ENCODE assay signal across 8 mouse cellular contexts in the genomic region with DNA sequence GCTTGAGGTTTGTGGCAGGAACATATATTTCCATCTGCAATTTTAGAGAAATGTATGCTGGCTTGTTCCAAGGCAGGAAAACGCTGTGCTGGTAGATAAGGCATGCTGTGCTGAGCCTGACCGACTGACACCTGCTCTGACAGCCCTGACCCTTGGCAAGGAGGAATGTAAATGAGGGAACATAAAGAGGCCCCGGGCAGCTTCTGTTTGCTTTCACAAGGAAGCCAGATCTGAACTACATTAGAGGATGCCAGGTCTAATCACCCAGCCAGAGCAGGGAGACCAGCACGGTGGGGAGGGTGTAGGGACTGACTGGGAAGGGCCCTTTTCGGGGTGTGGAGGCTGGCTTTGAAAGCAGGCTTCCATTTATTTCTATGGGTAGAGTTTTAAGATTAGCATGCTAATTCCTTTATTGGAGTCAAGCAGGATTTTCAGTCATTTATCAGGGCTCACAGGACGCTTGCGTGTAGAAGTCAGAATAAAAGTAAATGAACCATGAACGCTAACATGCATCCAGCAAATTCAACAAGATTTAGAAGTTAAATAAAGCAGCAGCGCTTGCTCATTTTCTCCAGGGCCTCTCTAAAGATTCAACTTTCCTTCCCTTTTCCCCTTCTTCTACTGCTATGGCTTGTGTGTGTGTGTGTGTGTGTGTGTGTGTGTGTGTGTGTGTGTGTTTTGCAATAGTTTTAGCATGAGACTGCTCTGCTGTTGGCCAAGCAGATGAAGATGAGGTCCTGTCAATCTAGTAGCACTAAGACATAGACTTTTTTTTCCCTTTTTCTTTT. TPM values are rescaled to one million over a fixed set of nuclear protein-coding genes. Genes with fewer than 3 reads are reported as not detected.
DNase-seq lines count a peak whose midpoint lies in the region; ATAC-seq and TF ChIP-seq lines count a peak whose summit lies in the region.

No protein-coding gene starts in this region.

- no peak for TF ChIP-seq EP300 in heart, postnatal 0 days (IDR thresholded peaks at IDR 0.05; ENCODE audit: low read depth)
- no peak for TF ChIP-seq EP300 in heart, adult 2 months (IDR thresholded peaks at IDR 0.05; ENCODE audit: insufficient read depth, low read depth, low read length)

- TF ChIP-seq POLR2A in heart, adult 2 months (IDR thresholded peaks at IDR 0.05; ENCODE audit: insufficient read depth, low read depth, low read length), result no peak

- no peaks in the 10 kb centered on the region for H3K79me2 ChIP-seq in heart, adult 2 months (replicated peaks; ENCODE audit: control insufficient read depth, insufficient read depth, low read length)

- 43% methylated on average over 9 of the region's 9 CpGs for WGBS in heart, postnatal 0 days
- 39% methylated on average over 9 of the region's 9 CpGs for WGBS in heart, adult 2 months
- 12% methylated on average over 9 of the region's 9 CpGs for WGBS in forebrain, embryonic 14.5 days
- 15% methylated on average over 9 of the region's 9 CpGs for WGBS in kidney, embryonic 15.5 days
- WGBS in neural tube, embryonic 12.5 days, result 9% methylated on average over 9 of the region's 9 CpGs

- no peak overlapping the region for H3K9ac ChIP-seq in heart, postnatal 0 days (replicated peaks; ENCODE audit: low read depth, low read length)
- no peak overlapping the region for H3K9ac ChIP-seq in heart, adult 2 months (ENCODE audit: low read depth, low read length)
- no peak overlapping the region for H3K9ac ChIP-seq in forebrain, embryonic 14.5 days (ENCODE audit: low read length)
- H3K9ac ChIP-seq in kidney, embryonic 15.5 days, result no peak overlapping the region
- no peak overlapping the region for H3K9ac ChIP-seq in neural tube, embryonic 12.5 days

- TF ChIP-seq CTCF in heart, postnatal 0 days (IDR thresholded peaks at IDR 0.05; ENCODE audit: low read depth), result no peak
- TF ChIP-seq CTCF in heart, adult 2 months (IDR thresholded peaks at IDR 0.05), result no peak

- no peaks in the 10 kb centered on the region for H3K36me3 ChIP-seq in heart, postnatal 0 days (replicated peaks; ENCODE audit: control insufficient read depth, insufficient read depth, low read length)
- H3K36me3 ChIP-seq in heart, adult 2 months (ENCODE audit: control insufficient read depth, insufficient read depth, low read length), result no peaks in the 10 kb centered on the region
- H3K36me3 ChIP-seq in forebrain, embryonic 14.5 days (ENCODE audit: control insufficient read depth, insufficient read depth, low read length), result no peaks in the 10 kb centered on the region
- H3K36me3 ChIP-seq in kidney, embryonic 15.5 days, result no peaks in the 10 kb centered on the region
- H3K36me3 ChIP-seq in neural tube, embryonic 12.5 days, result no peaks in the 10 kb centered on the region

- peak; percentile 27; the same call in 1 of the 2 replicates for ATAC-seq in heart, postnatal 0 days (ENCODE audit: insufficient read depth, low read depth)
- ATAC-seq in forebrain, embryonic 14.5 days, result peak; percentile 61; the same call in 1 of the 2 replicates
- ATAC-seq in kidney, embryonic 15.5 days (replicated peaks; ENCODE audit: low FRiP score), result peak; percentile 71
- peak; percentile 75 for ATAC-seq in neural tube, embryonic 12.5 days (ENCODE audit: low FRiP score, low read depth)

- H3K4me2 ChIP-seq in heart, postnatal 0 days (ENCODE audit: low read depth, low read length), result no peak overlapping the region
- no peak overlapping the region for H3K4me2 ChIP-seq in forebrain, embryonic 14.5 days (ENCODE audit: low read length)
- no peak overlapping the region for H3K4me2 ChIP-seq in kidney, embryonic 15.5 days
- peak overlapping the region; percentile 14; the same call in 1 of the 2 replicates for H3K4me2 ChIP-seq in neural tube, embryonic 12.5 days (replicated peaks)

- H3K4me1 ChIP-seq in heart, postnatal 0 days (ENCODE audit: control insufficient read depth, insufficient read depth), result no peaks in the 10 kb centered on the region
- no peaks in the 10 kb centered on the region for H3K4me1 ChIP-seq in heart, adult 2 months (ENCODE audit: control insufficient read depth, insufficient read depth, low read length)
- peaks cover 8% of the 10 kb centered on the region; the same call in 1 of the 2 replicates for H3K4me1 ChIP-seq in forebrain, embryonic 14.5 days (ENCODE audit: control insufficient read depth, insufficient read depth, low read length)
- peaks cover 24% of the 10 kb centered on the region for H3K4me1 ChIP-seq in kidney, embryonic 15.5 days
- peaks cover 18% of the 10 kb centered on the region for H3K4me1 ChIP-seq in neural tube, embryonic 12.5 days

- no peaks in the 10 kb centered on the region for H3K27me3 ChIP-seq in heart, postnatal 0 days (ENCODE audit: control insufficient read depth, insufficient read depth, low read length)
- no peaks in the 10 kb centered on the region for H3K27me3 ChIP-seq in heart, adult 2 months (ENCODE audit: control insufficient read depth, insufficient read depth, low read length)
- no peaks in the 10 kb centered on the region for H3K27me3 ChIP-seq in forebrain, embryonic 14.5 days (replicated peaks; ENCODE audit: control insufficient read depth, insufficient read depth, low read length)
- no peaks in the 10 kb centered on the region for H3K27me3 ChIP-seq in kidney, embryonic 15.5 days
- no peaks in the 10 kb centered on the region for H3K27me3 ChIP-seq in neural tube, embryonic 12.5 days (replicated peaks)

- H3K4me3 ChIP-seq in heart, postnatal 0 days (ENCODE audit: low read depth, low read length), result no peak overlapping the region
- no peak overlapping the region for H3K4me3 ChIP-seq in heart, adult 2 months
- no peak overlapping the region for H3K4me3 ChIP-seq in forebrain, embryonic 14.5 days (ENCODE audit: low read depth, low read length)
- H3K4me3 ChIP-seq in kidney, embryonic 15.5 days (replicated peaks), result no peak overlapping the region
- H3K4me3 ChIP-seq in neural tube, embryonic 12.5 days, result no peak overlapping the region

- no peak overlapping the region for H3K27ac ChIP-seq in heart, postnatal 0 days (ENCODE audit: low read depth)
- H3K27ac ChIP-seq in heart, adult 2 months, result no peak overlapping the region
- H3K27ac ChIP-seq in forebrain, embryonic 14.5 days (ENCODE audit: low read depth, low read length), result no peak overlapping the region
- H3K27ac ChIP-seq in kidney, embryonic 15.5 days, result peak overlapping the region; percentile 75
- H3K27ac ChIP-seq in neural tube, embryonic 12.5 days, result no peak overlapping the region

- DNase-seq in heart, postnatal 0 days (ENCODE audit: low spot score), result no peak
- no peak for DNase-seq in heart, adult 2 months
- DNase-seq in forebrain, embryonic 14.5 days (ENCODE audit: low spot score), result peak; percentile 32
- DNase-seq in layer of hippocampus, adult 11-12 months (ENCODE audit: low spot score), result no peak
- no peak for DNase-seq in gastrocnemius, postnatal 14 days
- no peak for DNase-seq in cerebellum, postnatal 14 days

- intact Hi-C loops in heart, adult 2 months (cut with DNase I), result no loop called here
- intact Hi-C loops in gastrocnemius, postnatal 14 days (cut with DNase I; ENCODE audit: low total_unique reads), result no loop called here

- no peaks in the 10 kb centered on the region for H3K9me3 ChIP-seq in heart, postnatal 0 days (replicated peaks; ENCODE audit: control insufficient read depth, low read length)
- H3K9me3 ChIP-seq in forebrain, embryonic 14.5 days (replicated peaks; ENCODE audit: control insufficient read depth, low read length), result no peaks in the 10 kb centered on the region
- no peaks in the 10 kb centered on the region for H3K9me3 ChIP-seq in kidney, embryonic 15.5 days (replicated peaks)
- no peaks in the 10 kb centered on the region for H3K9me3 ChIP-seq in neural tube, embryonic 12.5 days

RNA-seq across cellular contexts. Expression of a gene that starts 34.3 kb away (rescaled TPM):
- total RNA-seq in heart, postnatal 0 days (2014; rRNA removed; ENCODE audit: low replicate concordance), result 1.7 TPM in 1 of 2 replicates, not detected in the other
- polyA plus RNA-seq in heart, postnatal 0 days (2015; fragmentation: Nextera tagmentation; extraction: Ambion mirVana), result 0.52 and 0.75 TPM in 2 replicates
- under 1 TPM; 0.32 to 0.63 TPM for total RNA-seq in heart, adult 2 months (2021)
- 0.09 and 0.78 TPM in 2 replicates for polyA plus RNA-seq in heart, adult 2 months (2012; rRNA removed)
- polyA plus RNA-seq in forebrain, embryonic 14.5 days (2014; fragmentation: Nextera tagmentation; extraction: Ambion mirVana), result 15.9 and 16.5 TPM in 2 replicates
- polyA plus RNA-seq in kidney, embryonic 15.5 days (2015; fragmentation: Nextera tagmentation; extraction: Ambion mirVana), result 9.6 and 10.9 TPM in 2 replicates
- 4.3 and 4.4 TPM in 2 replicates for polyA plus RNA-seq in neural tube, embryonic 12.5 days (2016; fragmentation: Nextera tagmentation; extraction: Ambion mirVana)
- total RNA-seq in gastrocnemius, postnatal 14 days (2021), result 1 to 10 TPM; 1.6 to 1.9 TPM
